Mouse (Mus musculus): ENCODE measurements at regions not wholly inside any gene's neighbourhood (a gene's known extent, or its start where the extent isn't known, plus 50 kb on each side); places are given as distances from the start of the nearest gene placed in this dataset.

DNA sequence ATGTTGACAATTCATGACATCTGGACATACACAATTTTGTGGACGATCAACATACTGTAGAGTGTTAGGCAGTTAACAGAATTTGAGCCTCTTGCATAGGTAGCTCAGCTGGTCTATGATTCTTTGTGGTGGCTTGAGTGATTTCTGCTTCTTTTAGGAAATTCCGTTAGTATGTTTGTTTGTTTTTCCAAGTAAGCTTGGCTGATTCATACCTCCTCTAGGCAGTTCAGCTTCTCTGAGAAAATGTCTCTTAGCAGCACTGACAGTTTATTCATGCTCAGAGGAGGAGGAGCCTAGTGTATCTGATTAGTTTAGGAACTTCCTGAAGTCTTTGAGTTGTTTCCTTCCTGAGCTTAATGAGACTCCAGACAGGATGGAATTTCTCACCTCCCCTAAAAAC lies 321.7 kb upstream of the A1bg start:
- Histone ChIP-seq H3K4me1 (peaks cover 14% of the 10 kb centered on the region), H3K4me3 (replicated peaks) (no peak overlapping the region), H3K27ac (replicated peaks) (no peak overlapping the region), H3K9ac (no peak overlapping the region), H3K27me3 (no peaks in the 10 kb centered on the region), H3K4me2 (replicated peaks) (no peak overlapping the region), H3K9me3 (replicated peaks) (no peaks in the 10 kb centered on the region), H3K36me3 (no peaks in the 10 kb centered on the region)
- 69% methylated on average over 2 of the region's 2 CpGs for WGBS
- no peak for ATAC-seq (ENCODE audit: insufficient number of reproducible peaks, low FRiP score, low TSS enrichment, low read depth)

DNA sequence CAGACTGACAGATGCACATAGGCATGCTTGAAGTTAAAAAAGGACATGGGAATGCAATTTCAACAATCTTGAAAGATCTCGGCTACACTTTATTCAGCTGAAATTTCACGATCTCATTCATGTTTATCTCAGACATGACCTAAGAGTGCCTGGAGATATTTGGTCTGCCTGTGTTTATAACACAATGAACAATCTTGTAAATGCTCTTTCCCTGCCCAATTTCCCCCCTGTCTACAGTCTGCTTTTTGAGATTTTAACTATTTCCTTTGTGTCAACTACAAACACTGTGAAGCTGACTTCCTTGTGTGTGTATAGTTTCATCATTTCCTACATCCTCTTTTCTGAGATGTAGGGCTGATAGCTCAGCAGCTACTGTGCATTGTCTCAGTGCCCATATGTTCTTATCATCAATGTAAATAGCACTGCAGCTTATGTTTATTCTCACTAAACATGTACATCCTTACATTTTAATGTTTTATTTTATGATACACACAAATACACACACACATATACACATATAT lies 319.4 kb upstream of the A1bg start:
- H3K9me3 ChIP-seq (replicated peaks) = no peaks in the 10 kb centered on the region

GRCm38 (mm10) chr15:61241741-61242140 lies 318.9 kb upstream of the A1bg start:
- Histone ChIP-seq H3K27me3 (no peaks in the 10 kb centered on the region), H3K27ac (replicated peaks) (no peak overlapping the region), H3K36me3 (no peaks in the 10 kb centered on the region), H3K9me3 (replicated peaks) (no peaks in the 10 kb centered on the region), H3K4me2 (replicated peaks) (no peak overlapping the region), H3K4me3 (replicated peaks) (no peak overlapping the region), H3K9ac (no peak overlapping the region), H3K4me1 (peaks cover 22% of the 10 kb centered on the region)
- WGBS = 90% methylated on average over 1 of the region's 1 CpGs
- no peak for ATAC-seq (ENCODE audit: insufficient number of reproducible peaks, low FRiP score, low TSS enrichment, low read depth)

More for the DNA sequence above, 319.4 kb upstream of the A1bg start:
- Histone ChIP-seq H3K36me3 (no peaks in the 10 kb centered on the region), H3K4me1 (peaks cover 22% of the 10 kb centered on the region), H3K4me3 (replicated peaks) (no peak overlapping the region), H3K4me2 (replicated peaks) (no peak overlapping the region), H3K27ac (replicated peaks) (no peak overlapping the region), H3K27me3 (no peaks in the 10 kb centered on the region), H3K9ac (no peak overlapping the region)
- ATAC-seq (ENCODE audit: insufficient number of reproducible peaks, low FRiP score, low TSS enrichment, low read depth) = no peak
- WGBS = 48% methylated on average over 2 of the region's 2 CpGs

DNA sequence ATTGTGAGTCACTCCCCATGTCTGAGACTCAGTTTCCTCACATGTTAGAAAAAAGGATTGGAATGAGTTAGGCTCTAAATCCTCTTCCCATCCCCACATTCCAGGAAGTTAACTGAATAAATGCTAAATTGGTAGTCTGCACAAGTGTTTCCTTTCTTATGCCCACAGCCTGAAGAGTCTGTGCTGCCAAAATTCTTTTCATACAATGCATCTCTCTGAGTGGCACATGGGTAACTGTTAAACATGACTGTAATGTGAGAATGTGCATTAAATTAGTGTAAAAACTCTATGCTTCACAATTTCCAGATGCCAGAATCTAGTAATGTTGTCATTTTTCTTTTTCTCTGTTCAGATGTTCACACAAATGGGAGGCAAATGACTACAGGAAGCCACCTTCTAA lies 317.5 kb upstream of the A1bg start:
- no peaks in the 10 kb centered on the region for H3K36me3 ChIP-seq
- H3K27me3 ChIP-seq = no peaks in the 10 kb centered on the region
- H3K9me3 ChIP-seq (replicated peaks) = no peaks in the 10 kb centered on the region
- ATAC-seq (ENCODE audit: insufficient number of reproducible peaks, low FRiP score, low TSS enrichment, low read depth) = peak; percentile 57; the same call in 1 of the 2 replicates
- no peak overlapping the region for H3K9ac ChIP-seq
- peak overlapping the region; percentile 44; the same call in 1 of the 2 replicates for H3K27ac ChIP-seq (replicated peaks)
- H3K4me1 ChIP-seq = peaks cover 22% of the 10 kb centered on the region
- H3K4me3 ChIP-seq (replicated peaks) = no peak overlapping the region
- H3K4me2 ChIP-seq (replicated peaks) = no peak overlapping the region

DNA sequence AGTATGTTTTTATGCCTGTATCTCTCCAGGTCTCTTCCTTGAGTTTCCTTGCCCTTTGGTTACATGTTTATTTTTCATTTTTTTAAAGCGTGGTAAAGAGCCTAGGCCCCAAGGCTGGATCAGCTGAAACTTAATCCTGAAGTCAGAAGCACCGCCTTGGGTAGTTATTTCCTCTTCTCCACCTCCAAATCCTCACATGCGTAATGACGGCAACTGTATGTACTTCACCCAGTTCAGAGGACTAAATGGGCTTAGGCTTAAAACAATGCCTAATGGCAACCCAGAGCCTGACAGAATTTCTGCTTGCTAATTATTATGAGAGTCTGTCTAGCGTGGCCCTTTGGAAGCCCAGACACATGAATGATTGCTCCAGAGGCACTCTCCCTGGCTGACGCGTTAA lies 316.6 kb upstream of the A1bg start:
- no peaks in the 10 kb centered on the region for H3K9me3 ChIP-seq (replicated peaks)
- 42% methylated on average over 7 of the region's 7 CpGs for WGBS
- ATAC-seq (ENCODE audit: insufficient number of reproducible peaks, low FRiP score, low TSS enrichment, low read depth) = no peak
- no peaks in the 10 kb centered on the region for H3K27me3 ChIP-seq
- peaks cover 22% of the 10 kb centered on the region for H3K4me1 ChIP-seq
- no peak overlapping the region for H3K4me3 ChIP-seq (replicated peaks)
- H3K36me3 ChIP-seq = no peaks in the 10 kb centered on the region
- H3K4me2 ChIP-seq (replicated peaks) = 0 out of 2 replicates have a peak overlapping the region, but pooled peaks have one; percentile 11
- peak overlapping the region; percentile 44; the same call in 1 of the 2 replicates for H3K27ac ChIP-seq (replicated peaks)
- H3K9ac ChIP-seq = no peak overlapping the region

DNA sequence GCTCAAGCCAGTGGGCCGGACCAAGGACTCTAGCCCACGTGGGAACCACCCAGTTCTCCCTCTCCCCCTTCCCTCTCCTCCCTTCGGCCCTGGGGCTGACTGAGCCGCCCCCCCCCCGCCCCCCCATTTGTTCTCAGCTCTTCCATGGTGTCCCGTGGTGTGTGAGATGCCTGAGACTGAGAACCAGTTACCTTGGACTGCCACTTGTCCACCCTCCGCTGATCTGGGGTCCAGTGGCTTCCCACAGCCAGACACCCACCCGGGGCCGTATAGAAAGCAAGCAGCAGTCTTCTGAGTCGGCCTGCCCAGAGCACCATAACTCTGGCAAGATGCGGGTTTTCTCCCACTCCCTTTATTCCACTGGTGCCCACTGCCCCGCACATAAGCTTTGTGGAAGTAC lies 316.2 kb upstream of the A1bg start:
- Histone ChIP-seq H3K4me2 (replicated peaks) (0 out of 2 replicates have a peak overlapping the region, but pooled peaks have one; percentile 11), H3K4me1 (peaks cover 22% of the 10 kb centered on the region), H3K27ac (replicated peaks) (peak overlapping the region; percentile 44), H3K9me3 (replicated peaks) (no peaks in the 10 kb centered on the region), H3K4me3 (replicated peaks) (no peak overlapping the region), H3K36me3 (no peaks in the 10 kb centered on the region), H3K27me3 (no peaks in the 10 kb centered on the region), H3K9ac (no peak overlapping the region)
- no peak for ATAC-seq (ENCODE audit: insufficient number of reproducible peaks, low FRiP score, low TSS enrichment, low read depth)
- 47% methylated on average over 10 of the region's 12 CpGs for WGBS

DNA sequence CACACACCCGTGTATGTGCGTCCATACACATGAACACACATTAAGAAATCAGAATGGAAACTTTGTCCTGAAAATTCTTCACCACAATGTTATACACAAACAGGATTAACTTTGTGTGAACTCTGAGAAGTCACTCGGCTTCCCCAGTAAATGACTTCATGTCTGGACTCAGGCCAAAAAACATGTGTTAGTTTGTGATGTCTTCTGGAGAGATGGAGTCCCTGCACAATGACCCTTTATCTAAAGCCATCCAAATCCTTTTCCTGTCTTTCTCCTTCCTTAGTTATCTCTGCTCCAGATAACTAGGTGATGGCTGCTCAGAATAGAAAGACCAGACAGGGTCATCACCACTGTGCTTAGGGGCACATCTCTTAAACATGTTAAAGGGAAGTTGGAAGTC lies 306.8 kb upstream of the A1bg start:
- Histone ChIP-seq H3K9ac (no peak overlapping the region), H3K36me3 (no peaks in the 10 kb centered on the region), H3K4me2 (replicated peaks) (no peak overlapping the region), H3K4me1 (no peaks in the 10 kb centered on the region), H3K4me3 (replicated peaks) (no peak overlapping the region), H3K27me3 (no peaks in the 10 kb centered on the region), H3K27ac (replicated peaks) (no peak overlapping the region), H3K9me3 (replicated peaks) (no peaks in the 10 kb centered on the region)
- 49% methylated on average over 3 of the region's 3 CpGs for WGBS
- no peak for ATAC-seq (ENCODE audit: insufficient number of reproducible peaks, low FRiP score, low TSS enrichment, low read depth)

- WGBS = 37% methylated on average over 1 of the region's 1 CpGs
- H3K4me1 ChIP-seq = no peaks in the 10 kb centered on the region
- no peaks in the 10 kb centered on the region for H3K36me3 ChIP-seq
- H3K4me3 ChIP-seq (replicated peaks) = no peak overlapping the region
- no peak overlapping the region for H3K9ac ChIP-seq
- no peaks in the 10 kb centered on the region for H3K27me3 ChIP-seq
- H3K4me2 ChIP-seq (replicated peaks) = no peak overlapping the region
- no peaks in the 10 kb centered on the region for H3K9me3 ChIP-seq (replicated peaks)
- ATAC-seq (ENCODE audit: insufficient number of reproducible peaks, low FRiP score, low TSS enrichment, low read depth) = no peak
- no peak overlapping the region for H3K27ac ChIP-seq (replicated peaks)
These were observed 300.1 kb upstream of the A1bg start for GRCm38 (mm10) chr15:61222923-61223322.

GRCm38 (mm10) chr15:61210161-61210560 lies 287.3 kb upstream of the A1bg start:
- Histone ChIP-seq H3K9ac (no peak overlapping the region), H3K4me2 (replicated peaks) (no peak overlapping the region), H3K36me3 (no peaks in the 10 kb centered on the region), H3K27me3 (no peaks in the 10 kb centered on the region), H3K9me3 (replicated peaks) (no peaks in the 10 kb centered on the region), H3K4me1 (no peaks in the 10 kb centered on the region), H3K27ac (replicated peaks) (no peak overlapping the region), H3K4me3 (replicated peaks) (no peak overlapping the region)
- ATAC-seq (ENCODE audit: insufficient number of reproducible peaks, low FRiP score, low TSS enrichment, low read depth) = no peak

DNA sequence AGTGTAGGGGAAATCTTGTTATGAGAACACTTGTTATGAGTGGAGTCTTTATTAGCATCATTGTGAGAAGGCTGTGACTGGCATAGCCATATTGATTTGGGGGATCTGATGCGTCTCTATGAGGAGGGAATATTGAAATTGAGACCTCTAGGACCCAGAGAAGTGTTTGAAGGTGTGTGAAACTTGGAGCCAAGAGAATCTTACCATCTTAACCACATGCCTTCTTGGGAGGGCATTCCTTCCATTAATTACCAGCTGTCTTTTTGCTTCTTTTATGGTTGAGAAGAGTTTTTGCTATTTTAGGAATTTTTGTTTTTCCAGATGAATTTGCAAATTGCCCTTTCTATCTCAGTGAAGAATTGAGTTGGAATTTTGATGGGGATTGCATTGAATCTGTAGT lies 267.2 kb upstream of the A1bg start:
- Histone ChIP-seq H3K9ac (no peak overlapping the region), H3K4me2 (replicated peaks) (no peak overlapping the region), H3K4me3 (replicated peaks) (no peak overlapping the region), H3K4me1 (peaks cover 3% of the 10 kb centered on the region; the same call in 1 of the 2 replicates), H3K27ac (replicated peaks) (no peak overlapping the region; the same call in 1 of the 2 replicates), H3K36me3 (no peaks in the 10 kb centered on the region), H3K9me3 (replicated peaks) (no peaks in the 10 kb centered on the region), H3K27me3 (no peaks in the 10 kb centered on the region)
- no peak for ATAC-seq (ENCODE audit: insufficient number of reproducible peaks, low FRiP score, low TSS enrichment, low read depth)
- WGBS = 70% methylated on average over 1 of the region's 1 CpGs

DNA sequence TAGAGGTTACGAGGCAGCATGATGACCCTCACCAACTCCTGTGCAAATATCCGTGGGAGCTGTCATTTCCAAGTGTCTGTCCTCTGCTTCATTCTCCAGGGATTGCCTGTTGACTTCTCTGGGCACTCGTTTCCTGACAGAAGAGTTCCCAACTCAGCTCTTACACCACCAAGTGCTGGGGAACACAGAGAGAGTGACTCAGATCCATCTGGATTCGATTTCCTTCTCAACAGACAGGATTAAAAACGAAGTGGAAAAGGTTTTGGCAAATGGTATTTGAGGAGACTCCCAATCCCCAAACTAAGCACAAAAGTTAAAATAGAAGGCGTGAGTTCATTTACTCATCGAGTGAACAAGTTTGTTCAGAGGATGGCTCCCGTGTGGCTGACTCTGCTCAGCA lies 266.7 kb upstream of the A1bg start:
- Histone ChIP-seq H3K9ac (no peak overlapping the region), H3K36me3 (no peaks in the 10 kb centered on the region), H3K27ac (replicated peaks) (no peak overlapping the region; the same call in 1 of the 2 replicates), H3K4me1 (peaks cover 4% of the 10 kb centered on the region; the same call in 1 of the 2 replicates), H3K9me3 (replicated peaks) (no peaks in the 10 kb centered on the region), H3K27me3 (no peaks in the 10 kb centered on the region), H3K4me3 (replicated peaks) (no peak overlapping the region), H3K4me2 (replicated peaks) (no peak overlapping the region)
- ATAC-seq (ENCODE audit: insufficient number of reproducible peaks, low FRiP score, low TSS enrichment, low read depth) = no peak
- WGBS = 27% methylated on average over 8 of the region's 8 CpGs

GRCm38 (mm10) chr15:61184597-61184963 lies 261.8 kb upstream of the A1bg start:
- no peaks in the 10 kb centered on the region for H3K36me3 ChIP-seq
- no peaks in the 10 kb centered on the region for H3K27me3 ChIP-seq
- no peak overlapping the region for H3K4me3 ChIP-seq (replicated peaks)
- 60% methylated on average over 2 of the region's 2 CpGs for WGBS
- peaks cover 8% of the 10 kb centered on the region; the same call in 1 of the 2 replicates for H3K4me1 ChIP-seq
- H3K27ac ChIP-seq (replicated peaks) = no peak overlapping the region
- H3K9me3 ChIP-seq (replicated peaks) = no peaks in the 10 kb centered on the region
- no peak for ATAC-seq (ENCODE audit: insufficient number of reproducible peaks, low FRiP score, low TSS enrichment, low read depth)
- no peak overlapping the region for H3K4me2 ChIP-seq (replicated peaks)
- no peak overlapping the region for H3K9ac ChIP-seq
